Mouse (Mus musculus): ENCODE results near the gene Zfyve21.

- TF ChIP-seq CTCF (IDR thresholded peaks at IDR 0.05; ENCODE audit: low read depth, low read length): no peak
- TF ChIP-seq POLR2A (IDR thresholded peaks at IDR 0.05; ENCODE audit: extremely low read depth, insufficient read depth, low read length): no peak
These were observed 2.6 kb downstream of the Zfyve21 start for GRCm38 (mm10) chr12:111816528-111816927.

Measured in liver, adult 2 months (tissue).